Mouse (Mus musculus) MEL (cell line): ENCODE data around the gene Sept9. TPM values are rescaled to one million over a fixed set of nuclear protein-coding genes. Genes with fewer than 3 reads are reported as not detected.

Experiments
- DNase-seq: peaks from one replicate; pipeline ENCODE4 v3.0.0; 2011; ENCODE audit warnings: low read depth, low spot score
- H3K27ac ChIP-seq: 2 replicates; pipeline ENCODE4 v1.5.1; 2012; ENCODE audit warnings: low read depth, mild to moderate bottlenecking, control low read depth, low read length, moderate library complexity; ENCODE audit not compliant: control insufficient read depth
- H3K27me3 ChIP-seq, 2 experiments: fragments of 150-350 bp in 1 of 2; sonication (generic) in 1 of 2; 2 replicates each; pipeline ENCODE4 v1.6.1; 2012; ENCODE audit warnings: low read length in 2 of 2, mild to moderate bottlenecking in 2 of 2, improper control_type of control experiment in 1 of 2, moderate library complexity in 1 of 2; ENCODE audit not compliant: insufficient read depth in 2 of 2, control insufficient read depth in 1 of 2
- H3K36me3 ChIP-seq, 2 experiments: 2 replicates each; pipeline ENCODE4 v1.6.1; 2012 to 2014; ENCODE audit warnings: low read length in 2 of 2, improper control_type of control experiment in 1 of 2, inconsistent platforms in 1 of 2, mild to moderate bottlenecking in 1 of 2; ENCODE audit not compliant: insufficient read depth in 2 of 2, control insufficient read depth in 1 of 2
- H3K4me1 ChIP-seq, 2 experiments: fragments of 150-350 bp in 1 of 2; sonication (generic) in 1 of 2; 2 replicates each; pipeline ENCODE4 v1.6.1; 2012; ENCODE audit warnings: low read length in 2 of 2, improper control_type of control experiment in 1 of 2, mild to moderate bottlenecking in 1 of 2; ENCODE audit not compliant: insufficient read depth in 2 of 2, control insufficient read depth in 1 of 2
- H3K4me3 ChIP-seq, 2 experiments: fragments of 150-350 bp in 1 of 2; sonication (generic) in 1 of 2; 2 replicates each; pipeline ENCODE4 v1.5.1; 2012; ENCODE audit warnings: low read depth in 2 of 2, low read length in 2 of 2, mild to moderate bottlenecking in 2 of 2, moderate library complexity in 2 of 2, control low read depth in 1 of 2, improper control_type of control experiment in 1 of 2; ENCODE audit not compliant: control insufficient read depth in 1 of 2, insufficient read depth in 1 of 2
- H3K79me2 ChIP-seq: 2 replicates; pipeline ENCODE4 v1.6.1; 2012; ENCODE audit warnings: mild to moderate bottlenecking, low read length, moderate library complexity; ENCODE audit not compliant: control insufficient read depth, poor library complexity, insufficient read depth
- H3K9ac ChIP-seq: 2 replicates; pipeline ENCODE4 v1.6.1; 2012; ENCODE audit warnings: low read depth, mild to moderate bottlenecking, control low read depth, low read length, moderate library complexity; ENCODE audit not compliant: control insufficient read depth, poor library complexity, severe bottlenecking
- H3K9me3 ChIP-seq: fragments of 150-350 bp; sonication (generic); replicated peaks from 2 replicates; pipeline ENCODE4 v1.6.1; 2012; ENCODE audit warnings: mild to moderate bottlenecking, low read length, improper control_type of control experiment, moderate library complexity; ENCODE audit not compliant: insufficient read depth
- BHLHE40 ChIP-seq: IDR thresholded peaks from 2 replicates; pipeline ENCODE4 v1.6.1; 2012; ENCODE audit warnings: low read depth, mild to moderate bottlenecking, inconsistent platforms, low read length, improper control_type of control experiment, borderline replicate concordance
- CHD2 ChIP-seq: IDR thresholded peaks from 2 replicates; pipeline ENCODE4 v1.6.1; 2011; ENCODE audit warnings: low read length, improper control_type of control experiment
- ELF1 ChIP-seq: IDR thresholded peaks from 2 replicates; pipeline ENCODE4 v1.6.1; 2014; ENCODE audit warnings: low read depth, mild to moderate bottlenecking, inconsistent platforms, low read length, improper control_type of control experiment, moderate library complexity
- EP300 ChIP-seq, 2 experiments: IDR thresholded peaks; 2 replicates each; pipeline ENCODE4 v1.6.1; 2011; ENCODE audit warnings: improper control_type of control experiment in 2 of 2, low read length in 2 of 2, low read depth in 1 of 2, mild to moderate bottlenecking in 1 of 2
- ETS1 ChIP-seq: IDR thresholded peaks from 2 replicates; pipeline ENCODE4 v1.6.1; 2012; ENCODE audit warnings: low read depth, mild to moderate bottlenecking, inconsistent platforms, low read length, improper control_type of control experiment, moderate library complexity
- GABPA ChIP-seq: IDR thresholded peaks from 2 replicates; pipeline ENCODE4 v1.6.1; 2012; ENCODE audit warnings: low read depth, mild to moderate bottlenecking, inconsistent platforms, low read length, improper control_type of control experiment, moderate library complexity
- GATA1 ChIP-seq: IDR thresholded peaks from 2 replicates; pipeline ENCODE4 v1.6.1; 2011; ENCODE audit warnings: low read depth, low read length, improper control_type of control experiment
- JUND ChIP-seq: IDR thresholded peaks from 2 replicates; pipeline ENCODE4 v1.6.1; 2011; ENCODE audit warnings: low read depth, mild to moderate bottlenecking, improper control_type of control experiment, low read length
- MAZ ChIP-seq: IDR thresholded peaks from 2 replicates; pipeline ENCODE4 v1.6.1; 2012; ENCODE audit warnings: low read depth, mild to moderate bottlenecking, inconsistent platforms, low read length, improper control_type of control experiment
- MEF2A ChIP-seq: IDR thresholded peaks from 2 replicates; pipeline ENCODE4 v1.6.1; 2014; ENCODE audit warnings: low read depth, mild to moderate bottlenecking, inconsistent platforms, low read length, improper control_type of control experiment; ENCODE audit not compliant: poor library complexity, insufficient replicate concordance, severe bottlenecking; ENCODE audit errors: extremely low read depth
- MYB ChIP-seq: IDR thresholded peaks from 2 replicates; pipeline ENCODE4 v1.6.1; 2011; ENCODE audit warnings: mild to moderate bottlenecking, low read depth, low read length, improper control_type of control experiment
- MYC ChIP-seq: IDR thresholded peaks from 2 replicates; pipeline ENCODE4 v1.6.1; 2011; ENCODE audit warnings: low read depth, mild to moderate bottlenecking, low read length, improper control_type of control experiment, moderate library complexity
- NELFE ChIP-seq: IDR thresholded peaks from 2 replicates; pipeline ENCODE4 v1.6.1; 2011; ENCODE audit warnings: low read depth, low read length, improper control_type of control experiment
- NRF1 ChIP-seq: IDR thresholded peaks from 2 replicates; pipeline ENCODE4 v1.6.1; 2014; ENCODE audit warnings: low read depth, mild to moderate bottlenecking, inconsistent platforms, low read length, improper control_type of control experiment, moderate library complexity; ENCODE audit not compliant: poor library complexity, insufficient read depth, severe bottlenecking
- POLR2A ChIP-seq, 2 experiments: IDR thresholded peaks; 2 replicates each; pipeline ENCODE4 v1.6.1; 2011 to 2012; ENCODE audit warnings: low read length in 2 of 2, mild to moderate bottlenecking in 2 of 2, control low read depth in 1 of 2, improper control_type of control experiment in 1 of 2, low read depth in 1 of 2, moderate library complexity in 1 of 2; ENCODE audit not compliant: control insufficient read depth in 1 of 2, insufficient read depth in 1 of 2, poor library complexity in 1 of 2
- POLR2AphosphoS2 ChIP-seq: IDR thresholded peaks from 2 replicates; pipeline ENCODE4 v1.6.1; 2011; ENCODE audit warnings: low read length, improper control_type of control experiment
- POLR2AphosphoS5 ChIP-seq: IDR thresholded peaks from 2 replicates; pipeline ENCODE4 v1.6.1; 2012; ENCODE audit warnings: low read depth, borderline replicate concordance, mild to moderate bottlenecking, inconsistent platforms, low read length, moderate library complexity, mixed read lengths
- RAD21 ChIP-seq: IDR thresholded peaks from 2 replicates; pipeline ENCODE4 v1.6.1; 2011; ENCODE audit warnings: mild to moderate bottlenecking, low read depth, low read length, improper control_type of control experiment
- RCOR1 ChIP-seq: IDR thresholded peaks from 2 replicates; pipeline ENCODE4 v1.6.1; 2012; ENCODE audit warnings: low read depth, mild to moderate bottlenecking, inconsistent platforms, low read length, improper control_type of control experiment
- SIN3A ChIP-seq: IDR thresholded peaks from 2 replicates; pipeline ENCODE4 v1.6.1; 2012; ENCODE audit warnings: low read length, improper control_type of control experiment, inconsistent platforms
- TAL1 ChIP-seq: IDR thresholded peaks from 2 replicates; pipeline ENCODE4 v1.6.1; 2012; ENCODE audit warnings: mild to moderate bottlenecking, inconsistent platforms, low read length, moderate library complexity, mixed read lengths
- TBP ChIP-seq: IDR thresholded peaks from 2 replicates; pipeline ENCODE4 v1.8.0; 2011; ENCODE audit warnings: low read depth, low read length, improper control_type of control experiment
- TCF12 ChIP-seq: IDR thresholded peaks from 2 replicates; pipeline ENCODE4 v1.6.1; 2014; ENCODE audit warnings: low read depth, mild to moderate bottlenecking, inconsistent platforms, low read length, improper control_type of control experiment, moderate library complexity
- UBTF ChIP-seq: IDR thresholded peaks from 2 replicates; pipeline ENCODE4 v1.6.1; 2012; ENCODE audit warnings: low read depth, mild to moderate bottlenecking, inconsistent platforms, low read length, improper control_type of control experiment, moderate library complexity, borderline replicate concordance; ENCODE audit not compliant: insufficient read depth
- USF1 ChIP-seq: IDR thresholded peaks from 2 replicates; pipeline ENCODE4 v1.6.1; 2014; ENCODE audit warnings: low read depth, mild to moderate bottlenecking, inconsistent platforms, low read length, improper control_type of control experiment, moderate library complexity
- USF2 ChIP-seq, 2 experiments: IDR thresholded peaks; 2 replicates each; pipeline ENCODE4 v1.6.1; 2011 to 2012; ENCODE audit warnings: improper control_type of control experiment in 2 of 2, low read length in 2 of 2, borderline replicate concordance in 1 of 2, inconsistent platforms in 1 of 2, low read depth in 1 of 2, mild to moderate bottlenecking in 1 of 2; ENCODE audit not compliant: insufficient read depth in 1 of 2
- ZKSCAN1 ChIP-seq: IDR thresholded peaks from 2 replicates; pipeline ENCODE4 v1.6.1; 2012; ENCODE audit warnings: low read depth, mild to moderate bottlenecking, inconsistent platforms, low read length, improper control_type of control experiment, moderate library complexity
- polyA plus RNA-seq, 2 experiments: library from polyadenylated mRNA; stranded (reverse) in 1 of 2; unstranded in 1 of 2; fragments of >175 nt in 1 of 2; fragments of >200 nt in 1 of 2; gene quantifications; 2 replicates each; pipeline versions ENCODE4 v1.2.1 to v1.2.4; 2012; ENCODE audit warnings: low replicate concordance in 2 of 2, low read depth in 1 of 2; ENCODE audit not compliant: insufficient read length in 2 of 2, insufficient read depth in 1 of 2, missing spikeins in 1 of 2
- total RNA-seq: library from RNA; depleted of rRNA; stranded (reverse); fragments of 300-350 nt; gene quantifications from 2 replicates; pipeline ENCODE4 v1.2.3, GENCODE M21; 2012

The Sept9 gene
- total and polyA plus RNA-seq, 3 experiments, result 49.7 to 196 (median 163) TPM

DNA sequence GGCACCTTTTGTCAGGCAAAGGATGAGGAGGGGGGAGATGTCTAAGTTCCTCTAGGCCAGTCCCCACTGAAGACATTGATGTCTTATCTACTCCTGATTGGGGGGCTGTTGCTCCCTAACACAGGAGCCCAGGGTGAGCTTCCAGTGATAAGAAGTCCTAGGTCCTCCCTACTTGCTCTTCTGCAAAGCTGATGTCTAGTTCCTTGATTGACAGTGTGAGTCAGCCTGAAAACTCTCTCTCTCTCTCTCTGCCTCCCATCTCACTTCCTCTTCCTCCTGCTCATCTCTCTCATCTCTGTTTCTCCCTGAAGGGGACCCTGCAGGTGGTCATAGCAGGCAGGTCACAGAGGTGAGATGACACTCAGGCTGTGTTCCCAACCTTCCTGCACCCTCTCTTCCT is 58.4 kb downstream of the Sept9 start:
- DNase-seq, result peak; percentile 91
- H3K4me1 ChIP-seq, result peaks cover 6 to 35% of the 10 kb centered on the region in 2 experiments
- H3K9ac ChIP-seq, result no peak overlapping the region
- peaks cover 0 to 25% of the 10 kb centered on the region in 2 experiments; a peak in 2 of 4 replicates for H3K36me3 ChIP-seq
- H3K79me2 ChIP-seq, result no peaks in the 10 kb centered on the region
- peak overlapping the region; percentile 81 for H3K27ac ChIP-seq
- H3K4me3 ChIP-seq, result no peak overlapping the region
- H3K9me3 ChIP-seq, result no peaks in the 10 kb centered on the region
- H3K27me3 ChIP-seq, result no peaks in the 10 kb centered on the region
- peak; percentile 97 for TF ChIP-seq JUND
- TF ChIP-seq NRF1, result no peak
- no peak for TF ChIP-seq USF2 (IDR thresholded peaks at IDR 0.05; ENCODE audit: borderline replicate concordance in 1 of 2, insufficient read depth in 1 of 2, low read depth in 1 of 2, low read length in 2 of 2)
- TF ChIP-seq ETS1, result peak; percentile 87
- peak; percentile 47 for TF ChIP-seq TAL1
- TF ChIP-seq TBP, result no peak; the same call in 1 of the 2 replicates
- peak; percentile 57; the same call in 1 of the 2 replicates for TF ChIP-seq SIN3A
- TF ChIP-seq TCF12, result peak; percentile 76; the same call in 1 of the 2 replicates
- peak; percentile 88 for TF ChIP-seq MYC
- peak; percentile 71 for TF ChIP-seq RCOR1
- TF ChIP-seq ZKSCAN1, result no peak
- no peak for TF ChIP-seq MYB
- 0 out of 4 replicates have a peak, but pooled peaks of 1 of the 2 experiments have one; percentile 1 for TF ChIP-seq POLR2A (IDR thresholded peaks at IDR 0.05; ENCODE audit: control insufficient read depth in 1 of 2, insufficient read depth in 1 of 2, low read depth in 1 of 2, low read length in 2 of 2, poor library complexity in 1 of 2)
- no peak for TF ChIP-seq POLR2AphosphoS5
- TF ChIP-seq ELF1, result peak; percentile 68; the same call in 1 of the 2 replicates
- TF ChIP-seq GATA1, result peak; percentile 97
- TF ChIP-seq EP300 (IDR thresholded peaks at IDR 0.05; ENCODE audit: low read depth in 1 of 2, low read length in 2 of 2), result peak; percentile 82 to 90
- peak; percentile 90; the same call in 1 of the 2 replicates for TF ChIP-seq MAZ

DNA sequence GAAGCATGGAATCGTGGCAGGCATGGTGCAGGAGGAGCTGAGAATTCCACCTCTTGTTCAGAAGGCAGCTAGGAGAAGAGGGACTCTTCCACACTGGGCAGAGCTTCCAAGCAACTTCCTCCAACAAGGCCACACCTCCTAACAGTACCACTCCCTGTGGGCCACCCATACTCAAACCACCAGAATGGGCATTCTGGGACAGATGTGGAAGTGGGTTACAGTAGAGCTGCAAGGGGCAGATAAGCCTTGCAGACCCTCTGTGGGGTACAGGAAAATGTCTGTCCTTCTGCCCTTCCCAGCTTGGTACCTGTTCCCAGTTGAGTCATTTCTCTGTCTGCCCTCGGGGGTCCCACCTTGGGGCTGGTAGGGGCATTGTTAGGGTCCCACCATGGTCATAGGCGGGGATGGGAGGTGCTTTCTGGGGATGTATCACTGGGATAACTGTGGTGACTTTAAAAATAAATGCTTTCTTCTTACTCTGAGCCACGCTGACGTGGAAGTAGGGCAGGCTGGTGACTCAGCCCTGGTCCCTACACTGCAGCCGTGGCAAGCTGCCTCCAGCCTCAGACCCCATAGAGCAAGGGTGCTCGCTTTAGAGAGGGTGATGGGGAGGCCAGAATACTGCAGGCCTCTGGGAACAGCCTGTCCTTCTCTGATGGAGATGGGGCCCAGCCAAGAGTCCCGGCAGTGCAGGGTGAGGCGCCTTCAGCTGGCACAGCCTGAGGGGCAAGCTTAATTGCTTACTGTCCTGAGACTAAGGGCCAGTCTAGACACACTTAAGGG is 59.9 kb downstream of the Sept9 start:
- Histone ChIP-seq H3K9me3 (no peaks in the 10 kb centered on the region), H3K36me3 (peaks cover 0 to 31% of the 10 kb centered on the region in 2 experiments; a peak in 2 of 4 replicates), H3K27me3 (no peaks in the 10 kb centered on the region), H3K79me2 (no peaks in the 10 kb centered on the region), H3K4me1 (peaks cover 8 to 42% of the 10 kb centered on the region in 2 experiments), H3K27ac (peak overlapping the region; percentile 32), H3K9ac (no peak overlapping the region), H3K4me3 (no peak overlapping the region)
- DNase-seq, result peak; percentile 57
- peak; percentile 33 to 48; a peak in 3 of 4 replicates for TF ChIP-seq EP300 (IDR thresholded peaks at IDR 0.05; ENCODE audit: low read depth in 1 of 2, low read length in 2 of 2)
- TF ChIP-seq MYB, result no peak
- TF ChIP-seq RAD21, result no peak
- TF ChIP-seq TCF12, result 0 out of 2 replicates have a peak, but pooled peaks have one; percentile 9
- TF ChIP-seq USF2 (IDR thresholded peaks at IDR 0.05; ENCODE audit: borderline replicate concordance in 1 of 2, insufficient read depth in 1 of 2, low read depth in 1 of 2, low read length in 2 of 2), result no peak
- no peak for TF ChIP-seq POLR2AphosphoS2
- TF ChIP-seq USF1, result no peak
- TF ChIP-seq CHD2, result no peak
- no peak for TF ChIP-seq ELF1
- no peak for TF ChIP-seq UBTF
- TF ChIP-seq MEF2A, result no peak
- no peak for TF ChIP-seq NELFE
- TF ChIP-seq BHLHE40, result no peak
- TF ChIP-seq ZKSCAN1, result no peak
- TF ChIP-seq GABPA, result no peak
- TF ChIP-seq GATA1, result peak; percentile 41; the same call in 1 of the 2 replicates
- peak; percentile 80 for TF ChIP-seq TAL1
